Mouse (Mus musculus): ENCODE measurements at regions not wholly inside any gene's neighbourhood (a gene's known extent, or its start where the extent isn't known, plus 50 kb on each side); places are given as distances from the start of the nearest gene placed in this dataset.

DNA sequence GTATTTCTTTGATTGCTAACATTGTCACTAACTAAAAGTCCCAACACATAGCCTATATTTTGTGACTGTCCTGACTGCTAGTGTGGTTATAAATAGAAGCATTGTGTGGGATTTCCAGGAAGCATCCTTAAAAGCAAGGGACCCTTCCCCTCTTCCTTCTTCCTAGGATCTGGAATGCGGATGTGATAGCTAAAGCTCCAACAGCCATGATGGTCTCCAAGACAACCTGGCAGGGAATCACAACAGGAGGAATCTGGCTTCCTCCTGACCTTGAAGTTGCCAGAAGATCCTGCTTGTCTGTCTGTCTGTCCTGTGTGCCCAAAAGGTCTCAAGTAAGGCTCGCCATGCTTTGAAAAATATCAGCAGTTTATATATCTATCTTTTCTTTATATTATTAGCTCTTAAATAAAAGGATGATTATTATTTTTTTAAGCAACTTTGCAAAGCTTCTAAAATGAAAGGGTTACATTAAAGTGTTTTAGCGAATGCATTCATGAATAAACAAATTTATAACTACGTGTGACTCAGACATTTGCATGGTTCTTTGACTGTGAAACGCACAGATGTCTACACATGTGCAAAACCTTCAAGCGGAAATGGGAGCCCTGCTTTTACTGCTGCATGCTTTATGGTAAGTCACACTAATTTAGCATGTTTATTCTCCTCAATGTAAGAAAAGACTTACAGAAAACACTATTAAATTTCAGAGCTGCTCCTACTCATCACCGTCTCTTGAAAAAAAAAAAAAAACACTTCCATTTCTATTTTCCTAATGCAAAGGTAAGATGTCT, 160.9 kb downstream of the Plk2 start:
- no peak overlapping the region for H3K4me2 ChIP-seq (ENCODE audit: low read length)
- no peaks in the 10 kb centered on the region for H3K4me1 ChIP-seq (replicated peaks; ENCODE audit: control insufficient read depth, insufficient read depth, low read length)
- H3K9ac ChIP-seq (ENCODE audit: low read length): no peak overlapping the region
- H3K36me3 ChIP-seq (ENCODE audit: control insufficient read depth, insufficient read depth, low read length): no peaks in the 10 kb centered on the region
- H3K27ac ChIP-seq (ENCODE audit: low read depth): no peak overlapping the region
- H3K4me3 ChIP-seq (ENCODE audit: low read depth, low read length): no peak overlapping the region
- no peaks in the 10 kb centered on the region for H3K27me3 ChIP-seq (replicated peaks; ENCODE audit: control insufficient read depth, insufficient read depth, low read length)
- 80% methylated on average over 7 of the region's 7 CpGs for WGBS
- ATAC-seq (replicated peaks; ENCODE audit: low FRiP score, low TSS enrichment, low read depth): no peak
- no peaks in the 10 kb centered on the region for H3K9me3 ChIP-seq (ENCODE audit: control insufficient read depth, low read length)
- DNase-seq (ENCODE audit: low spot score): no peak

DNA sequence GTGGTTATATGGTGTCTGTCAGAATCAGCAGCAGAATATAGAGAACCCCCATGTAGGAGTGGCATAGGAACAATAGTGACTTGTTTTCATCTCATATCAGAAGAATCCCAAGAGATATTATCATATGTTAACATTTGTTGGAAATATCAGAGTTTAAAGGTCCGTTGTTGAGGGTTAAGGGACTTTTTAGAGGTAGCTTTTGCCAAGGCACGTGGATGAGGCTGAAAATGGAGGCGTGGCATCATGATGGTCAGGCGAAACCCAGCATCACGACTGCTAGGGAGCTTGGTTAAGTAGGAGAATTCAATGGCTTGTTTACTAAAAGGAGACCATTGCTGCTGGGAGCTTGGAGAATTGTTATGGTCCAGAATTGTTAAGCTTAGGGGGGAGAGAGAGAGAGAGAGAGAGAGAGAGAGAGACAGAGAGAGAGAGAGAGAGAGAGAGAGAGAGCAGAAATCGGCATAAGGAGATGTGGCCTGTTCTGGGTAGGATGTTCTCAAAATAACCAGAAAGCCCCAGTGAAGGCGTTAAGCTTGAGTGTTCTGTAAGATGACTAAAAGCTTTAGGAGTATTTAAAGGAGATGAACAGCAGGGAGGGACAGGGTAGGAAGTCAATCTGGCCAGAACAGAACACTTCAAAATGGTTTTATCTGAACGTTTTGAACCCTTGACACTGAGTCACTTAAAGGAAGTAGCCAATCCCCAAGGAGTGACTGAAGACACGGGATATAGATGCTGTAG, 161.7 kb downstream of the Plk2 start:
- no peak overlapping the region for H3K9ac ChIP-seq (ENCODE audit: low read length)
- no peaks in the 10 kb centered on the region for H3K27me3 ChIP-seq (replicated peaks; ENCODE audit: control insufficient read depth, insufficient read depth, low read length)
- no peaks in the 10 kb centered on the region for H3K36me3 ChIP-seq (ENCODE audit: control insufficient read depth, insufficient read depth, low read length)
- no peaks in the 10 kb centered on the region for H3K4me1 ChIP-seq (replicated peaks; ENCODE audit: control insufficient read depth, insufficient read depth, low read length)
- no peak overlapping the region for H3K4me3 ChIP-seq (ENCODE audit: low read depth, low read length)
- H3K4me2 ChIP-seq (ENCODE audit: low read length): no peak overlapping the region
- H3K27ac ChIP-seq (ENCODE audit: low read depth): no peak overlapping the region
- WGBS: 68% methylated on average over 9 of the region's 9 CpGs
- no peak for DNase-seq (ENCODE audit: low spot score)
- H3K9me3 ChIP-seq (ENCODE audit: control insufficient read depth, low read length): no peaks in the 10 kb centered on the region
- no peak for ATAC-seq (replicated peaks; ENCODE audit: low FRiP score, low TSS enrichment, low read depth)

DNA sequence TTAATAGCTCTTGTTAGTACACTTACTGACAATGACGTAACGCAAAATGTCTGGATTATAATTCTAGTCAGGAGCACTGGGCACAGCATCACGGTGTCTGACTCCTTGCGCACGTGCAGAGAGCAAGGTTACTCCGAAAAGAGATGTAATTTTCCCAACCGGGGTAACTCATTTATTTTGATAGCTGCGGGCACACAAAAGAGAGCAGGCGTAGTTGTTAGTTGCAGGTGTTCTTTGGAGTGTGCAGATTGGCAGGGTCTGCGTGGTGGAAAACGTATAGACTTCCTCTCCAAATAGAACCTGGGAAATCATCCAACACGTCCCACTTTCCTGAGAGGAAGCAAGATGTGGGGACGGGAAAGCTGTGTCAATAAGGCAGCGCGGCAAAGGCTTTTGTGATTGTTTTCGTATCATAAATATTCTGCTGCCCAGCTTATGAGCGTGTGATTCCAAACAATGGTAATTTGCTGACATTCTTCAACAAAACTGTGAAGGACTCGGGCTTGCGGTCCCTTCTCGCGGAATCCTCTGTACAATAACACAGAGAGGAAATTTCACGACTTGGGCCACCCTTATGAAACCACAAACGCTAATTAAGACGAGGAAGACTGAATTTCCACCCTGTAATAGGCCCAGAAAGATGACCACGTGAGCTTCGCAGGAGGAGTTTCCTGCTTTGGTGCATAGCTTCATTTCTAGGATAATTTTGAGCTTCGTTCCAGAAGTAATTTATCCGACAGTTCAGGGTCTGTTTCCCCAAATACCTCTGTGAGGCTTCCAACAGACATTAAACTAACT, 163.3 kb downstream of the Plk2 start:
- H3K27ac ChIP-seq (ENCODE audit: low read depth): peak overlapping the region; percentile 38; the same call in 1 of the 2 replicates

DNA sequence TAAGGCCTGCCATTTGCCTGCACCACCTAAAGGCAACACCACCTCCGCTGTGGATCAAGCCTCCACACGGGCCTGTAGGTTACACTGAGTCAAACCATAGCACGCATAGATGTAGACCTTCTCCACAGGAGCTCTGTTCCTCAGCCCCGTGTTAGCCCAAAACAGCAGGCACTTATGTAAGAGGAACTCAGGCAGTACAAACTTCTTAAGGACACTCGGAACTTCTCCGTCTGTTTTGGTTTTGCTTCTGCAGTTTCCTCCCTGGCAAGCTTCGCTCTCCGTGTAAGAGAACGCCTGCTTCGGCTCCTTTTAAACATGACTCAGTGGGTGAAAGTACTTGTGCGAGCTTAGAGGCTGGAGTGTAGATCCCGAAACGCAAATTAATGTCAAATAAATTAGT, 165.7 kb downstream of the Plk2 start:
- DNase-seq (ENCODE audit: low spot score): no peak
- Histone ChIP-seq H3K36me3 (ENCODE audit: control insufficient read depth, insufficient read depth, low read length) (no peaks in the 10 kb centered on the region), H3K4me3 (ENCODE audit: low read depth, low read length) (no peak overlapping the region), H3K9ac (ENCODE audit: low read length) (no peak overlapping the region), H3K4me2 (ENCODE audit: low read length) (no peak overlapping the region), H3K4me1 (replicated peaks; ENCODE audit: control insufficient read depth, insufficient read depth, low read length) (no peaks in the 10 kb centered on the region), H3K27ac (ENCODE audit: low read depth) (no peak overlapping the region), H3K27me3 (replicated peaks; ENCODE audit: control insufficient read depth, insufficient read depth, low read length) (no peaks in the 10 kb centered on the region), H3K9me3 (ENCODE audit: control insufficient read depth, low read length) (no peaks in the 10 kb centered on the region)
- WGBS: 82% methylated on average over 13 of the region's 13 CpGs
- no peak for ATAC-seq (replicated peaks; ENCODE audit: low FRiP score, low TSS enrichment, low read depth)

More for the DNA sequence above, 163.3 kb downstream of the Plk2 start:
- Histone ChIP-seq H3K4me2 (ENCODE audit: low read length) (no peak overlapping the region), H3K36me3 (ENCODE audit: control insufficient read depth, insufficient read depth, low read length) (no peaks in the 10 kb centered on the region), H3K9ac (ENCODE audit: low read length) (no peak overlapping the region), H3K4me1 (replicated peaks; ENCODE audit: control insufficient read depth, insufficient read depth, low read length) (no peaks in the 10 kb centered on the region), H3K27me3 (replicated peaks; ENCODE audit: control insufficient read depth, insufficient read depth, low read length) (no peaks in the 10 kb centered on the region), H3K4me3 (ENCODE audit: low read depth, low read length) (no peak overlapping the region), H3K9me3 (ENCODE audit: control insufficient read depth, low read length) (no peaks in the 10 kb centered on the region)
- WGBS: 72% methylated on average over 28 of the region's 28 CpGs
- ATAC-seq (replicated peaks; ENCODE audit: low FRiP score, low TSS enrichment, low read depth): no peak
- DNase-seq (ENCODE audit: low spot score): no peak

- Histone ChIP-seq H3K27me3 (replicated peaks; ENCODE audit: control insufficient read depth, insufficient read depth, low read length) (no peaks in the 10 kb centered on the region), H3K27ac (ENCODE audit: low read depth) (no peak overlapping the region), H3K4me3 (ENCODE audit: low read depth, low read length) (no peak overlapping the region), H3K9me3 (ENCODE audit: control insufficient read depth, low read length) (no peaks in the 10 kb centered on the region), H3K9ac (ENCODE audit: low read length) (no peak overlapping the region), H3K4me2 (ENCODE audit: low read length) (no peak overlapping the region), H3K36me3 (ENCODE audit: control insufficient read depth, insufficient read depth, low read length) (no peaks in the 10 kb centered on the region), H3K4me1 (replicated peaks; ENCODE audit: control insufficient read depth, insufficient read depth, low read length) (no peaks in the 10 kb centered on the region)
- 55% methylated on average over 3 of the region's 3 CpGs for WGBS
- no peak for ATAC-seq (replicated peaks; ENCODE audit: low FRiP score, low TSS enrichment, low read depth)
- no peak for DNase-seq (ENCODE audit: low spot score)
These were observed 167.7 kb downstream of the Plk2 start for GRCm38 (mm10) chr13:110562499-110562898.

DNA sequence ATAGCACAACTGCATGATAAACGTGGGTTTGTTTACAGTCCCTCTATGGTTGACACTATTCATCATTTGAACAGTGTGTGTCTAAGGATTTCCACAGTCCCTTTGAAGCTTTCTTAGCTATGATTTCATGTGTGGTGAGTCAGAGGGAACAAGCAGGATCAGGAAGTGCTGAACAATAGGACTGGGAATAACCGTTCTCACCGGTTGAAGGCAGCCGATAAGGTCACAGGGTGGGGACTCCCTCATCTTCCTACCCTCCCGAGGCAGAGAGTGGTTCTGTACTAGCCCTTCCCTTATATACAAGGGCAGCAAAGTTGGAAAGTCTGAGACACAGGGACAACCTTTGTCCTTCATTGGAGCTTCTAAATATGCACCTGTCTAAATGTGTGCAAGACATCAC, 168.1 kb downstream of the Plk2 start:
- ATAC-seq (replicated peaks; ENCODE audit: low FRiP score, low TSS enrichment, low read depth): peak; percentile 72
- 39% methylated on average over 5 of the region's 5 CpGs for whole genome bisulfite sequencing
- Histone ChIP-seq H3K9me3 (ENCODE audit: control insufficient read depth, low read length) (no peaks in the 10 kb centered on the region), H3K9ac (ENCODE audit: low read length) (no peak overlapping the region), H3K36me3 (ENCODE audit: control insufficient read depth, insufficient read depth, low read length) (no peaks in the 10 kb centered on the region), H3K4me3 (ENCODE audit: low read depth, low read length) (no peak overlapping the region), H3K4me2 (ENCODE audit: low read length) (no peak overlapping the region), H3K4me1 (replicated peaks; ENCODE audit: control insufficient read depth, insufficient read depth, low read length) (no peaks in the 10 kb centered on the region), H3K27me3 (replicated peaks; ENCODE audit: control insufficient read depth, insufficient read depth, low read length) (no peaks in the 10 kb centered on the region), H3K27ac (ENCODE audit: low read depth) (no peak overlapping the region)
- no peak for DNase-seq (ENCODE audit: low spot score)

DNA sequence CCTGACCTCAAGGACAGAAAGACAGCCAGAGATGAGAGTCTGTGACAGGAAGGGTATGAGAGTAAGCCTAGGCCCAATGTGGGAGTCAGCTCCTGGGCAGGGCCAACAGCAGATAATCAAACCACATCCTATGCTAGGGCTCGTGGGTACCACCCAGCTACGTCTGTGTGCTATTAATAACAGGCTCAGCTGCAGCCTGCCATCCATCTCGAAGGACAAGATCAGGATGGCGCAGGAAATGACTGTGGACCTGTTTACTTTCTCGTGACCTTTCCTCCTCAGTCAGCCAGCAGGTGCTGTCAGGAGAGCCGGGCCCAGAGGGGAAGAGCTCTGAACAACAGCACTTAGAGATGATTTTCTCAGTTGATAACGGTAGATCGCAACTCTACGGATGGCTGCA, 169.1 kb downstream of the Plk2 start:
- ATAC-seq (replicated peaks; ENCODE audit: low FRiP score, low TSS enrichment, low read depth) (no peak), DNase-seq (ENCODE audit: low spot score) (no peak)
- Histone ChIP-seq H3K4me2 (ENCODE audit: low read length) (no peak overlapping the region), H3K9me3 (ENCODE audit: control insufficient read depth, low read length) (no peaks in the 10 kb centered on the region), H3K4me1 (replicated peaks; ENCODE audit: control insufficient read depth, insufficient read depth, low read length) (no peaks in the 10 kb centered on the region), H3K9ac (ENCODE audit: low read length) (no peak overlapping the region), H3K27me3 (replicated peaks; ENCODE audit: control insufficient read depth, insufficient read depth, low read length) (no peaks in the 10 kb centered on the region), H3K27ac (ENCODE audit: low read depth) (no peak overlapping the region), H3K36me3 (ENCODE audit: control insufficient read depth, insufficient read depth, low read length) (no peaks in the 10 kb centered on the region), H3K4me3 (ENCODE audit: low read depth, low read length) (no peak overlapping the region)
- 17% methylated on average over 9 of the region's 9 CpGs for WGBS

DNA sequence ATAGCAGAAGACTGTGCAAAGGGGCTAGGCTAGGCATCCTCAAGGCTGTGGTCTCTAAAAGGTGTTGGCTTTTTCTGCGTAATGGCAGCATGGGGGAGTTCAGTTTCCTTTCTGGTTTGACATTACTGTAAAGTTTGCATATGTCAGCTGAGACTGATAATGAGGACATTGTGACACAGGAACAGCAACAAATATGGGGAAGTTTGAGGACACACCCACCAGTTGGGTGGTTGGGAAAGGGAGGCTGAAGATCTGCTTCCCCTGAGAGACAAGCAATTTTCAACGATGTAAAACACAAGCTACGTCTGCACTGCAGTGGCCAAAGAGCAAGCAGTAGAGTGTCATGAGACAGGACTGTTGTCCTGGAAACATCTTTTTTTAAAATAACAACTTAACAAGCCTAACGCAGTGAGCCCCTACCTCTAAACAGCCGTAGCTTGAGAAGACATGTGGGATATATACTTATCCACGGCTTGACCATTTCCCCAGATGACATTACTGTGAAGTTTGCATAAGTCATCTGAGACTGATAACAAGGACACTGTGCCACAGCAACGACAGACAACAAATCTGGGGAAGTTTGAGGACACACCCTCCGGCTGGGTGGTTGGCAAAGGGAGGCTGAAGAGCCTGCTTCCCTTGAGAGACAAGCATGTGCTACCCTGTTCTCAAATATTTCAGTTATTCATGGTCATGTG, 173.8 kb downstream of the Plk2 start:
- DNase-seq (ENCODE audit: low spot score) (no peak), ATAC-seq (replicated peaks; ENCODE audit: low FRiP score, low TSS enrichment, low read depth) (no peak)
- Histone ChIP-seq H3K4me1 (replicated peaks; ENCODE audit: control insufficient read depth, insufficient read depth, low read length) (no peaks in the 10 kb centered on the region), H3K4me2 (ENCODE audit: low read length) (no peak overlapping the region), H3K27ac (ENCODE audit: low read depth) (no peak overlapping the region), H3K36me3 (ENCODE audit: control insufficient read depth, insufficient read depth, low read length) (no peaks in the 10 kb centered on the region), H3K9me3 (ENCODE audit: control insufficient read depth, low read length) (no peaks in the 10 kb centered on the region), H3K27me3 (replicated peaks; ENCODE audit: control insufficient read depth, insufficient read depth, low read length) (no peaks in the 10 kb centered on the region), H3K9ac (ENCODE audit: low read length) (no peak overlapping the region), H3K4me3 (ENCODE audit: low read depth, low read length) (no peak overlapping the region)
- 75% methylated on average over 8 of the region's 8 CpGs for WGBS
